Mouse (Mus musculus): ENCODE measurements at regions not wholly inside any gene's neighbourhood (a gene's known extent, or its start where the extent isn't known, plus 50 kb on each side); places are given as distances from the start of the nearest gene placed in this dataset.
A peak's percentile ranks its signal among the peaks of the same experiment; 100 is the strongest.

DNA sequence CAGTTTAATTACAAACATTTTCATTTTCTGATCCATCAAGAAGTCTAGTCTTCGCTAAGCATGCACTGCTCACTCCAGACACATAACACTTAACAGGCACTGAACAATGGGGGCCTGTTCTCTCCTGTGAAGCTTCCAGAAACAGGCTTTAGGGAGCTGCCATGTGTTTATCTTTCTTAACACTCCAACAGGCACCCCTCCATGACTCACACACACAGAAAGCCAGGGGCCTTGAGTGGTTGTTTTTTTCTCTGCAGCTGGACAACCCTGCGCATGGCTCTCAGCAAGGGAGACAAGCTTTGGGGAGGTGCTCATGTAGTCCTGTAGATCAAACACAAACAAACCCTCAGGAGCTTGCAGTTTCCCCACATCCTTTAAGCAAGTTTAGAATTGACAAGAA is 136.6 kb upstream of the Ccn2 start:
- 51% methylated on average over 2 of the region's 2 CpGs for WGBS
- Histone ChIP-seq H3K9me3 (ENCODE audit: control insufficient read depth, low read length) (no peaks in the 10 kb centered on the region), H3K27ac (ENCODE audit: low read length) (no peak overlapping the region; the same call in 1 of the 2 replicates), H3K27me3 (replicated peaks; ENCODE audit: control insufficient read depth, insufficient read depth, low read length) (no peaks in the 10 kb centered on the region), H3K4me2 (ENCODE audit: low read depth, low read length) (no peak overlapping the region), H3K36me3 (ENCODE audit: control insufficient read depth, insufficient read depth, low read length) (no peaks in the 10 kb centered on the region), H3K4me1 (ENCODE audit: control insufficient read depth, insufficient read depth, low read length) (peaks cover 2% of the 10 kb centered on the region; the same call in 1 of the 2 replicates), H3K9ac (ENCODE audit: low read depth, low read length) (no peak overlapping the region), H3K4me3 (ENCODE audit: low read length) (no peak overlapping the region)
- peak; percentile 44; the same call in 1 of the 2 replicates for ATAC-seq

DNA sequence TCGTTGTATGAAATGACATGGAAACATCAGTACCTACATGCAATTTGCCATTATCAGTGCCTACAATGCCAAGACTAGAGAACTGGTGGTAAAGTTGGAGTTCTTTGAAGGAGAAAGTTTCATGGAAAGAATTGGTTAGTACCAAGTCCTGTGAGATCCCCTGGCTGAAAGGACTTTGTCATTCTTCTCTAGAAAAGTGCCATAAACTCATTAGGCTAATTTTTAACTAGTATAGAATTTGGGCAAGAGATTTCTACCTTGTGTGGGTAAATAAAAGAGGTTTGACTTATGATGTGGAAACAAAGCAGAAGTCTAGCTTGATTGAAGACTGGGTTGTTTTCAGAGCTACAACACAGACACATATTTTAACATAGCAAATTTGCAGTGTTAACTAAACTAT is 131.4 kb upstream of the Ccn2 start:
- ATAC-seq: peak; percentile 53; the same call in 1 of the 2 replicates
- WGBS: 85% methylated on average over 1 of the region's 1 CpGs
- H3K27me3 ChIP-seq (replicated peaks; ENCODE audit: control insufficient read depth, insufficient read depth, low read length): no peaks in the 10 kb centered on the region
- H3K4me2 ChIP-seq (ENCODE audit: low read depth, low read length): no peak overlapping the region
- H3K9me3 ChIP-seq (ENCODE audit: control insufficient read depth, low read length): no peaks in the 10 kb centered on the region
- no peak overlapping the region for H3K9ac ChIP-seq (ENCODE audit: low read depth, low read length)
- no peak overlapping the region for H3K4me3 ChIP-seq (ENCODE audit: low read length)
- H3K4me1 ChIP-seq (ENCODE audit: control insufficient read depth, insufficient read depth, low read length): peaks cover 7% of the 10 kb centered on the region
- H3K27ac ChIP-seq (ENCODE audit: low read length): no peak overlapping the region
- H3K36me3 ChIP-seq (ENCODE audit: control insufficient read depth, insufficient read depth, low read length): no peaks in the 10 kb centered on the region

DNA sequence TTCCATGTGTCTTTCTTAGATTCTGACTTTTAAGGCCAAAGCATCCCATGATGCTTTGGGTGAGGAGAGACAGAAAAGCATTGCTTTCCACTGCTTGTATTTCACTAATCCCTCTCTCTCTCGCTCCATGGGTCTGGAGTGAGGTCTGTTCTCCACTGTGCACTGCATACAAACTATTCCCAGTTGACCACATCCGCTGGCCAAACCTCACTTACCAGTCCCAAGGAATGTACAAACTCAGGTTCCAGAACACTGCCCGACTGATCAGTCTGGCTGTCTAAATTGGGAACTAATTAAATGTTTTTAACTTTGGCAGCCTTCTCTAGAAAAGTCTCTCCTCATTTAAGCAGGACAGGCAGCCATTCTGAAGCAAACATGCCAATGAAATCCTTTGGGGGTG is 130.9 kb upstream of the Ccn2 start:
- Histone ChIP-seq H3K4me2 (ENCODE audit: low read depth, low read length) (no peak overlapping the region), H3K9me3 (ENCODE audit: control insufficient read depth, low read length) (no peaks in the 10 kb centered on the region), H3K9ac (ENCODE audit: low read depth, low read length) (no peak overlapping the region), H3K4me1 (ENCODE audit: control insufficient read depth, insufficient read depth, low read length) (peaks cover 7% of the 10 kb centered on the region), H3K27me3 (replicated peaks; ENCODE audit: control insufficient read depth, insufficient read depth, low read length) (no peaks in the 10 kb centered on the region), H3K4me3 (ENCODE audit: low read length) (no peak overlapping the region), H3K27ac (ENCODE audit: low read length) (no peak overlapping the region), H3K36me3 (ENCODE audit: control insufficient read depth, insufficient read depth, low read length) (no peaks in the 10 kb centered on the region)
- WGBS: 81% methylated on average over 3 of the region's 3 CpGs
- no peak for ATAC-seq

DNA sequence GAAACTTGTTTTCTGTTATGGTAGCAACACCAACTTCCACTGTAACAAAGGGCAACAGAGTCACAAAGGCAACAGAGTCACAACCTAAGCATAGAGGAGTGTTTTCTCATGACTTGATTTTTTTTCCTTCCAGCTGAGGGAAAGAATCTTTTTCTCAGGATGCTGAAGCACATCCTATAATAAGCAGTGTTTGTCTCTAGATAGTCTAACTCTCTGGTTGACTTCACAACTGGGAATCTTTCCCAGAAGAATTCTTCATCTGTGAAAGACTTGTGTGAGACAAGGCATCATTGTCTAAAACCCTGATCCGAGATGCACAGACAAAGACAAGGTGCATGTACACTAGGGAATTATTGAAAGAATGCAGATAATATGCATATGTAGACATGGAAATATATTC is 125.5 kb upstream of the Ccn2 start:
- Histone ChIP-seq H3K4me2 (ENCODE audit: low read depth, low read length) (no peak overlapping the region), H3K4me3 (ENCODE audit: low read length) (no peak overlapping the region), H3K9ac (ENCODE audit: low read depth, low read length) (no peak overlapping the region), H3K4me1 (ENCODE audit: control insufficient read depth, insufficient read depth, low read length) (no peaks in the 10 kb centered on the region), H3K9me3 (ENCODE audit: control insufficient read depth, low read length) (no peaks in the 10 kb centered on the region), H3K27ac (ENCODE audit: low read length) (no peak overlapping the region), H3K27me3 (replicated peaks; ENCODE audit: control insufficient read depth, insufficient read depth, low read length) (no peaks in the 10 kb centered on the region), H3K36me3 (ENCODE audit: control insufficient read depth, insufficient read depth, low read length) (no peaks in the 10 kb centered on the region)
- WGBS: 86% methylated on average over 1 of the region's 1 CpGs
- ATAC-seq: no peak

DNA sequence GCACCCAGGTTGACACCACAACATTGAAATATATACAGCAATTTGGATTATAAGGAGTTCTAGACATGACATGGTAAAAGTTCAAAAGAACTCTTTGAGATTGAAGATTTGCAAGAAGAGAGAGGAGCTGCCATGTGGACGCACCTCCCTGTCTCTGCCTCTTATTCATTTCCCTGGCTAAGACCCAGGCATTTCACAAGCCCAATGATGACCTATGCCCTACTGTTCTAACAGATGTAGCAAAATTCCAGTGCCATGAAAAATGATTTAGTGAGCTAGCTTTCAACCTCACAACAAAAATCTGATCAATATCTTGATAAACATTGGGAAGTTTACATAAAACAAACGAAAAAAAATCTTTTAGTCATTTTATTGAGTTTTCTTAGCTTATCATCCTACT is 123.7 kb upstream of the Ccn2 start:
- WGBS: 62% methylated on average over 2 of the region's 2 CpGs
- Histone ChIP-seq H3K4me3 (ENCODE audit: low read length) (no peak overlapping the region), H3K36me3 (ENCODE audit: control insufficient read depth, insufficient read depth, low read length) (no peaks in the 10 kb centered on the region), H3K9ac (ENCODE audit: low read depth, low read length) (no peak overlapping the region), H3K27ac (ENCODE audit: low read length) (no peak overlapping the region), H3K27me3 (replicated peaks; ENCODE audit: control insufficient read depth, insufficient read depth, low read length) (no peaks in the 10 kb centered on the region), H3K4me2 (ENCODE audit: low read depth, low read length) (no peak overlapping the region), H3K9me3 (ENCODE audit: control insufficient read depth, low read length) (0 out of 2 replicates have a peak, but pooled peaks cover 3% of the 10 kb centered on the region), H3K4me1 (ENCODE audit: control insufficient read depth, insufficient read depth, low read length) (no peaks in the 10 kb centered on the region)
- ATAC-seq: no peak

DNA sequence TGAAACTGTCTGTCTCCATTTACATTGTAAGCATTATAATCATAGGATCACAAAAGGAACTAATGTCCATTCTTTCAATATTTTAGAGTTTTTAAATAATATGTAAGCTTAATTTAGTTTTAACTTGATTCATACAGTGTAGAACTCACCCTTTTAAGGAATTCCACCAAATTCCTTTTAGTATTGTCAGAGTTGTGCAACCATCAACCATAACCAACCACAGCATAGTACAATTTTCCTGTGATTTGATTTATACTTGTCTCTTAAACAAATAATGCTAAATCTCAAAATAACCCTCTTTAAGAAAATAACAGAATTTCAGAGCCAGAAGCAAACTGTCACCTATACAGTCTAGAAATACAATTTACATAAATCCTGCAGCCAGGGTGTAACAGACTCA is 119.0 kb upstream of the Ccn2 start:
- peaks cover 6% of the 10 kb centered on the region for H3K4me1 ChIP-seq (ENCODE audit: control insufficient read depth, insufficient read depth, low read length)
- H3K27me3 ChIP-seq (replicated peaks; ENCODE audit: control insufficient read depth, insufficient read depth, low read length): no peaks in the 10 kb centered on the region
- ATAC-seq: no peak
- H3K36me3 ChIP-seq (ENCODE audit: control insufficient read depth, insufficient read depth, low read length): no peaks in the 10 kb centered on the region
- no peak overlapping the region for H3K9ac ChIP-seq (ENCODE audit: low read depth, low read length)
- H3K9me3 ChIP-seq (ENCODE audit: control insufficient read depth, low read length): 0 out of 2 replicates have a peak, but pooled peaks cover 3% of the 10 kb centered on the region
- H3K4me2 ChIP-seq (ENCODE audit: low read depth, low read length): no peak overlapping the region
- no peak overlapping the region for H3K27ac ChIP-seq (ENCODE audit: low read length)
- H3K4me3 ChIP-seq (ENCODE audit: low read length): no peak overlapping the region

DNA sequence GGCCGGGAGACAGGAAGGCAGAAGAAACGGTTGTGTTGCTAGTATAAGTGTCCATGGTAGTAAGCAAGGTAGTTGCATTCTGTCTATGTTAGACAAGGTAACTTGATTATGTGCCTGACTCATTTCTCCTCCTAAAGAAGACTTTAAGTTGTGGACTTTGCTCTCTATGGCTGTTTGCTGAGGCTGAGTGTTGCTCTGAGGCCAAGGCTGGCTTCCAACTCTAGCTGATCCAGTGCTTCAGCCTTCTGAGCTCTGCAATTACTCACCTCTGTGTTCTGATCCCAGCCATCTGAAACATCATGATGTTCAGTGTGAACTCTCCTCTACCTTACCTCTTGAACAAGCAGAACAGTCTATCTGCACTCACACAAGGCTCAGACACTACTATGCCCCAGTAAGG is 116.7 kb upstream of the Ccn2 start:
- Histone ChIP-seq H3K27ac (ENCODE audit: low read length) (peak overlapping the region; percentile 4), H3K9ac (ENCODE audit: low read depth, low read length) (no peak overlapping the region), H3K27me3 (replicated peaks; ENCODE audit: control insufficient read depth, insufficient read depth, low read length) (no peaks in the 10 kb centered on the region), H3K4me3 (ENCODE audit: low read length) (no peak overlapping the region), H3K36me3 (ENCODE audit: control insufficient read depth, insufficient read depth, low read length) (no peaks in the 10 kb centered on the region), H3K4me2 (ENCODE audit: low read depth, low read length) (no peak overlapping the region), H3K4me1 (ENCODE audit: control insufficient read depth, insufficient read depth, low read length) (peaks cover 6% of the 10 kb centered on the region), H3K9me3 (ENCODE audit: control insufficient read depth, low read length) (0 out of 2 replicates have a peak, but pooled peaks cover 3% of the 10 kb centered on the region)
- peak; percentile 68 for ATAC-seq
- WGBS: 90% methylated on average over 2 of the region's 2 CpGs

DNA sequence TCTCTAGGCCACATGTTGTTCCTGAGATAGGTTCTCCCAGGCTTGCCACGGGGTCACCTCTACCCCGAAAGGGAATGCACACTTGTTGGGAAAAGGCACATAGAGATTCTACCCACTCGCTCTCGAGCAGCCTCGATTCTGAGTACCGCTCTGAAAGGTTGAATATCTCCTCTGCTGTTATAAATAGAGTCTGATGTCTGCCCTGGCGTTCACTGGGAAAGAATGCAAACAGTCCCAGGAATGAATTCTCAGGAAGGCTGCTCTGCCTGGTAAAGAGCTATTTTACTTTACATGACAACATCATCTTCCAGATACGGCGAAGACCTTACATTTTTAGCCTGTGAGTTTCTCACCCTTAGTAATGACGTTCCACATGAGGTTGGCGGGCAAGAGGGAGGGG is 116.1 kb upstream of the Ccn2 start:
- Histone ChIP-seq H3K4me3 (ENCODE audit: low read length) (no peak overlapping the region), H3K36me3 (ENCODE audit: control insufficient read depth, insufficient read depth, low read length) (no peaks in the 10 kb centered on the region), H3K27ac (ENCODE audit: low read length) (peak overlapping the region; percentile 4), H3K4me1 (ENCODE audit: control insufficient read depth, insufficient read depth, low read length) (peaks cover 6% of the 10 kb centered on the region), H3K27me3 (replicated peaks; ENCODE audit: control insufficient read depth, insufficient read depth, low read length) (no peaks in the 10 kb centered on the region), H3K9ac (ENCODE audit: low read depth, low read length) (no peak overlapping the region), H3K4me2 (ENCODE audit: low read depth, low read length) (no peak overlapping the region), H3K9me3 (ENCODE audit: control insufficient read depth, low read length) (0 out of 2 replicates have a peak, but pooled peaks cover 3% of the 10 kb centered on the region)
- WGBS: 57% methylated on average over 11 of the region's 11 CpGs
- ATAC-seq: peak; percentile 55; the same call in 1 of the 2 replicates

DNA sequence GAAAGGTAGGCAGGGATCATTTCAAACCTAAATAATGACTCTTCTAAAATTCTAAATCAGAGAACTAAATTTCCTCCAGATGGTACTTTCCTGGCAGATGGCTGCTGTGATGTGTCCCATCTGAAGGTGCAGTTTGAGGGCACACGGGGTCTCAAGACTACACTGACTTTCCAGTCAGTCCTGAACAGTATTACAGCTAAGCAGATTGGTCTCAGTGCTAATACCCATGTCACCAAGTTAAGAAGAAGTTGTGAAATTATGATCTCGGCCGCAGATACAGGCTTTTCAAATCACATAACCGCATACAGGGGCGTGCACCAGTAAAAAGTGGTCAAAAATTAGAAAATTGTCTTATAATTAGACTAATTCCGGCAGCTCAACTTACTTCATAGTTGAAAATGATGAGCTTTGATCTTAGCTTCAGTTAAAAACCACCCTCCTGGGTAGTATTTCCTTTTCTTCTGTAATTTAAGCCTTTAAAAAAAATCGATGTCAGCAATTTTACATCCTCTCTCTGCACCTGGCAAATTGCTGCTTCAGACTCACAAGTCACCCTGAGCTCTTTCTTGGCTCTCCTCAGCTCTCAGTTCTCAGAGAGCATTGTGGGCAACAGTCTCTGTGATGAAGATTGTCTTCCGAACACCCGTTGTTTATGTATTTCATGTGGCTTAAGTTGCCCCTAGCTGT is 113.2 kb upstream of the Ccn2 start:
- 81% methylated on average over 9 of the region's 9 CpGs for WGBS
- H3K9me3 ChIP-seq (ENCODE audit: control insufficient read depth, low read length): no peaks in the 10 kb centered on the region
- no peak overlapping the region for H3K27ac ChIP-seq (ENCODE audit: low read length)
- H3K4me1 ChIP-seq (ENCODE audit: control insufficient read depth, insufficient read depth, low read length): peaks cover 6% of the 10 kb centered on the region
- H3K27me3 ChIP-seq (replicated peaks; ENCODE audit: control insufficient read depth, insufficient read depth, low read length): no peaks in the 10 kb centered on the region
- no peak overlapping the region for H3K4me2 ChIP-seq (ENCODE audit: low read depth, low read length)
- no peak overlapping the region for H3K4me3 ChIP-seq (ENCODE audit: low read length)
- no peak overlapping the region for H3K9ac ChIP-seq (ENCODE audit: low read depth, low read length)
- ATAC-seq: no peak
- no peaks in the 10 kb centered on the region for H3K36me3 ChIP-seq (ENCODE audit: control insufficient read depth, insufficient read depth, low read length)

DNA sequence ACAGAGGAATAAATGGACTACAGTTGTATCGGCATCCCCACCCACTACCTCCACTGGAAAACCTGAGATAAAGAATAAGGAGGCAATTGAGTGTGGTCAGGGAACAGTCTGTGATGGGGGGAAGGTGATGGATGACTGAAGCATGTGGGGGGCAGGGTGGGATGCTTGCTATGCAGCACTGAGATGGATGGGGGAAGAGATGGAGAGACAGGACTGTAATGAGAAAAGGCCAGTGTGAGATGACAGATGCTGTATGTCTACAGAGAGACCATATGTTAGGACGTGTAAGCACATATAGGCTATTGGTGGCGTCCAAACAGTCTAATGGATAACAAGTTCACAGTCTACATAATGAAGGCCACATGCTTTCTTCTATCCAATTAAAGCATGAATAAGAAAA is 112.2 kb upstream of the Ccn2 start:
- Histone ChIP-seq H3K36me3 (ENCODE audit: control insufficient read depth, insufficient read depth, low read length) (no peaks in the 10 kb centered on the region), H3K27ac (ENCODE audit: low read length) (no peak overlapping the region), H3K4me2 (ENCODE audit: low read depth, low read length) (no peak overlapping the region), H3K4me3 (ENCODE audit: low read length) (no peak overlapping the region), H3K4me1 (ENCODE audit: control insufficient read depth, insufficient read depth, low read length) (peaks cover 6% of the 10 kb centered on the region), H3K9ac (ENCODE audit: low read depth, low read length) (no peak overlapping the region), H3K9me3 (ENCODE audit: control insufficient read depth, low read length) (no peaks in the 10 kb centered on the region), H3K27me3 (replicated peaks; ENCODE audit: control insufficient read depth, insufficient read depth, low read length) (no peaks in the 10 kb centered on the region)
- WGBS: 76% methylated on average over 3 of the region's 3 CpGs
- no peak for ATAC-seq

Data from intestine, embryonic 16.5 days (tissue).